In genomic region chr16:59617167-59617566, GRCm38 (mm10) we compare ENCODE assay signal across 8 mouse cellular contexts. TPM values are rescaled to one million over a fixed set of nuclear protein-coding genes. Genes with fewer than 3 reads are reported as not detected.
A peak's percentile ranks its signal among the peaks of the same experiment; 100 is the strongest.
DNase-seq lines count a peak whose midpoint lies in the region; ATAC-seq and TF ChIP-seq lines count a peak whose summit lies in the region.
"Had no signal": no experiment of that assay in that cellular context is flagged by ENCODE, and none has a peak within 500 bp of the region (broad histone marks: within the 10 kb centered on the region; RNA-seq: fewer than 3 reads in every experiment).

No protein-coding gene starts in this region.

- H3K4me2 ChIP-seq in intestine, postnatal 0 days (replicated peaks; ENCODE audit: low read depth): no peak overlapping the region
- H3K4me2 ChIP-seq in stomach, embryonic 14.5 days (replicated peaks; ENCODE audit: low read depth, low read length): no peak overlapping the region
- H3K4me2 ChIP-seq: liver, embryonic 13.5 days had no signal

- 25% methylated on average over 3 of the region's 3 CpGs for WGBS in intestine, postnatal 0 days
- 28% methylated on average over 3 of the region's 3 CpGs for WGBS in stomach, embryonic 14.5 days

- H3K9ac ChIP-seq in intestine, postnatal 0 days (ENCODE audit: low read depth, low read length): no peak overlapping the region
- no peak overlapping the region for H3K9ac ChIP-seq in stomach, embryonic 14.5 days (replicated peaks; ENCODE audit: low read depth, low read length)
- H3K9ac ChIP-seq: liver, embryonic 13.5 days had no signal

- TF ChIP-seq CTCF in intestine, postnatal 0 days (IDR thresholded peaks at IDR 0.05; ENCODE audit: low read depth): peak; percentile 89

- ATAC-seq in intestine, postnatal 0 days: peak; percentile 72
- peak; percentile 49; the same call in 1 of the 2 replicates for ATAC-seq in stomach, embryonic 14.5 days (ENCODE audit: insufficient number of reproducible peaks, insufficient read depth, low FRiP score, low read depth)

- no peaks in the 10 kb centered on the region for H3K36me3 ChIP-seq in intestine, postnatal 0 days (ENCODE audit: control insufficient read depth, insufficient read depth)
- H3K36me3 ChIP-seq in stomach, embryonic 14.5 days (ENCODE audit: control insufficient read depth, insufficient read depth, low read length): no peaks in the 10 kb centered on the region
- H3K36me3 ChIP-seq: liver, embryonic 13.5 days had no signal

- DNase-seq in right cerebral cortex, adult 2 months (ENCODE audit: low spot score in 2 of 2): peak; percentile 44 to 55
- no peak for DNase-seq in right cerebral cortex, postnatal 14 days
- peak; percentile 62 for DNase-seq in ZHBTc4 (ENCODE audit: low read depth, low spot score)
- peak; percentile 72 for DNase-seq in embryo, embryonic 10 days (ENCODE audit: low spot score)
- peak; percentile 71 for DNase-seq in lung, postnatal 25 days (ENCODE audit: low spot score)
- DNase-seq: liver, embryonic 13.5 days had no signal

- H3K4me3 ChIP-seq in intestine, postnatal 0 days (ENCODE audit: low read depth, low read length): no peak overlapping the region
- no peak overlapping the region for H3K4me3 ChIP-seq in stomach, embryonic 14.5 days (ENCODE audit: low read depth, low read length)
- H3K4me3 ChIP-seq: liver, embryonic 13.5 days had no signal

- no peaks in the 10 kb centered on the region for H3K9me3 ChIP-seq in intestine, postnatal 0 days (ENCODE audit: control insufficient read depth)
- H3K9me3 ChIP-seq in stomach, embryonic 14.5 days (ENCODE audit: control insufficient read depth, low read depth, low read length): no peaks in the 10 kb centered on the region
- H3K9me3 ChIP-seq: liver, embryonic 13.5 days had no signal

- no peaks in the 10 kb centered on the region for H3K4me1 ChIP-seq in intestine, postnatal 0 days (replicated peaks; ENCODE audit: control insufficient read depth, insufficient read depth, low read length)
- H3K4me1 ChIP-seq in stomach, embryonic 14.5 days (ENCODE audit: control insufficient read depth, insufficient read depth, low read length): no peaks in the 10 kb centered on the region
- H3K4me1 ChIP-seq: liver, embryonic 13.5 days had no signal

- no peak overlapping the region for H3K27ac ChIP-seq in intestine, postnatal 0 days (ENCODE audit: low read depth, low read length)
- no peak overlapping the region for H3K27ac ChIP-seq in stomach, embryonic 14.5 days (ENCODE audit: low read length)
- H3K27ac ChIP-seq: liver, embryonic 13.5 days had no signal

- H3K27me3 ChIP-seq in intestine, postnatal 0 days (replicated peaks; ENCODE audit: control insufficient read depth, insufficient read depth, low read length): no peaks in the 10 kb centered on the region
- no peaks in the 10 kb centered on the region for H3K27me3 ChIP-seq in stomach, embryonic 14.5 days (ENCODE audit: control insufficient read depth, insufficient read depth, low read length)
- H3K27me3 ChIP-seq: liver, embryonic 13.5 days had no signal

RNA-seq across cellular contexts. Expression of gene Crybg3, which starts 16.4 kb away (rescaled TPM):
- polyA plus RNA-seq in intestine, postnatal 0 days (2015; fragmentation: Nextera tagmentation; extraction: Ambion mirVana): 3.1 and 3.2 TPM in 2 replicates
- 16.8 and 18.4 TPM in 2 replicates for polyA plus RNA-seq in stomach, embryonic 14.5 days (2014; fragmentation: Nextera tagmentation; extraction: Ambion mirVana)

RNA-seq across cellular contexts. Expression of gene Arl6, which starts 22.0 kb away (rescaled TPM):
- 9.9 and 10.0 TPM in 2 replicates for polyA plus RNA-seq in intestine, postnatal 0 days (2015; fragmentation: Nextera tagmentation; extraction: Ambion mirVana)
- polyA plus RNA-seq in stomach, embryonic 14.5 days (2014; fragmentation: Nextera tagmentation; extraction: Ambion mirVana): 31.2 and 32.3 TPM in 2 replicates
